Mouse (Mus musculus): ENCODE measurements around the gene Clnk.

DNA sequence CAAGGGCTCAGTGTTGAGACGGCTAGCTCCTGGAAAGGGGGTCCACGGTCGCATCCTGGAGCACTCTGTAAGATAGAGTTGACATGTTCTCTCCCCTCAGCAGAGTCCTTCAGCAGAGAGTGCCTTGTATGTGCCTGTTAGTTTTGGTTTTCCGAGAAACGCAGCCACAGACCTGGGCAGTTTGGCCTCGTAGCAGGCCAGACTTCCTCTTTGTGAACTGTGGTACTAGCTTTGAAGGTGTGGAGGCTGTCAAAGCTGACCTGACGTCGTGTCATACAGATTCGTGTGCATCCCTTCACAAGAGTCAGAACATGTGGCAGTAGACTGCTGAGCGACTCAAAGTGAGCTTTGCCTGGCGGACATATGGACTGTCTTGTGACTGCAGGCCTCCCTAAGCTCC is at the start of gene Clnk:
- no peak for TF ChIP-seq GATA1 (IDR thresholded peaks at IDR 0.05; ENCODE audit: borderline replicate concordance, low read length)
- TF ChIP-seq CTCF (IDR thresholded peaks at IDR 0.05; ENCODE audit: low read depth, low read length) = no peak
- no peak for TF ChIP-seq GATA2 (IDR thresholded peaks at IDR 0.05; ENCODE audit: borderline replicate concordance, low read depth, low read length)

Data from G1E (cell line).